Mouse (Mus musculus) olfactory bulb, adult 2 months (tissue): ENCODE data around the gene Sprr2a1.
"Not testable (repeated sequence)": the region's sequence is repeated elsewhere in the genome, so short reads cannot be mapped to it uniquely, and the experiment has no call there.

Experiments
- CTCF ChIP-seq: fragments of 200-500 bp; IDR thresholded peaks from 2 replicates; pipeline ENCODE4 v1.5.1; 2012; ENCODE audit warnings: low read depth, mild to moderate bottlenecking, low read length, moderate library complexity; ENCODE audit not compliant: insufficient read depth
- POLR2A ChIP-seq: fragments of 200-500 bp; IDR thresholded peaks from 2 replicates; pipeline ENCODE4 v1.6.1; 2012; ENCODE audit warnings: mild to moderate bottlenecking, low read depth, low read length, moderate library complexity; ENCODE audit not compliant: insufficient read depth

- not testable (repeated sequence) for TF ChIP-seq POLR2A, CTCF
Observed at GRCm38 (mm10) chr3:92213651-92214050, 1.9 kb upstream of the Sprr2a1 start.
